Comparison of ENCODE assay signal across 8 mouse cellular contexts in genomic region chr4:41135711-41136453, GRCm38 (mm10). TPM values are rescaled to one million over a fixed set of nuclear protein-coding genes. Genes with fewer than 3 reads are reported as not detected.
A peak's percentile ranks its signal among the peaks of the same experiment; 100 is the strongest.
DNase-seq lines count a peak whose midpoint lies in the region; ATAC-seq lines count a peak whose summit lies in the region.

Ube2r2 (plus strand) TSS chr4:41135743.

- peak; percentile 71 for DNase-seq in MN1 (ENCODE audit: low spot score)
- peak; percentile 72 for DNase-seq in cerebellum, adult 8-10 months
- DNase-seq in frontal cortex, adult 2 months (ENCODE audit: extremely low spot score in 1 of 2, low spot score in 1 of 2) = peak in 1 of 2 experiments; percentile 30
- DNase-seq in layer of hippocampus, adult 9-11 months = peak; percentile 46
- peak; percentile 80 for DNase-seq in lung, postnatal 10 days
- peak; percentile 53 for DNase-seq in ovary, postnatal 14 days (ENCODE audit: low spot score)
- peak; percentile 67 to 70 for DNase-seq in thymus, postnatal 36 days

- ATAC-seq in hematopoietic stem cell, adult 5-6 weeks (replicated peaks in 1 of 2; ENCODE audit: insufficient read depth in 1 of 2, low FRiP score in 2 of 2, low TSS enrichment in 1 of 2, low read depth in 1 of 2, poor library complexity in 2 of 2, severe bottlenecking in 2 of 2) = peak; percentile 27 to 57

RNA-seq across cellular contexts. Expression of gene Ube2r2, which starts in this region (rescaled TPM):
- polyA plus RNA-seq in frontal cortex, adult 2 months (2012; rRNA removed) = 167 and 168 TPM in 2 replicates
- total RNA-seq in hematopoietic stem cell, adult 5-6 weeks (2017) = 37.9 and 52.8 TPM in 2 replicates
